Mouse (Mus musculus) Patski (cell line): ENCODE measurements around the gene Cfap69. TPM values are rescaled to one million over a fixed set of nuclear protein-coding genes. Genes with fewer than 3 reads are reported as not detected.
A peak's percentile ranks its signal among the peaks of the same experiment; 100 is the strongest.

ENCODE experiments used
- ATAC-seq: fragments of 100-300 bp; one replicate; pipeline ENCODE4 v1.8.0; 2021
- CTCF ChIA-PET: fragments of 350-600 bp; sonication (Branson Sonifier 250); formaldehyde crosslinking; loops from one replicate; lab custom pipeline; 2022; ENCODE audit warnings: inconsistent platforms; lab: Charles Lee
- POLR2A ChIA-PET: fragments of 350-600 bp; sonication (Branson Sonifier 250); formaldehyde crosslinking; loops from one replicate; lab custom pipeline; 2022; ENCODE audit warnings: antibody characterized with exemption, inconsistent platforms; lab: Charles Lee
- DNase-seq: peaks from one replicate; pipeline ENCODE4 v3.0.0-alpha.2; 2011; ENCODE audit warnings: low read depth, low spot score
- H3K27me3 ChIP-seq: fragments of 371-371 bp; one replicate; pipeline ENCODE4 v1.5.1; 2021
- CTCF ChIP-seq: fragments of 100-300 bp; IDR thresholded peaks from one replicate; pipeline ENCODE4 v1.5.1; 2021
- in situ Hi-C: fragments of 300-500 bp; cut with MboI; formaldehyde crosslinking; loops from 3 replicates; pipeline ENCODE4 v1.11.1; 2018; ENCODE audit warnings: low pct_unique_long_range_greater_than_20kb, mixed read lengths
- polyA plus RNA-seq: library from polyadenylated mRNA; unstranded; gene quantifications from one replicate; pipeline ENCODE4 v1.2.3, GENCODE M21; 2021

Cfap69 gene
- polyA plus RNA-seq, 1 experiment from 2014 or later = 31.9 TPM

DNA sequence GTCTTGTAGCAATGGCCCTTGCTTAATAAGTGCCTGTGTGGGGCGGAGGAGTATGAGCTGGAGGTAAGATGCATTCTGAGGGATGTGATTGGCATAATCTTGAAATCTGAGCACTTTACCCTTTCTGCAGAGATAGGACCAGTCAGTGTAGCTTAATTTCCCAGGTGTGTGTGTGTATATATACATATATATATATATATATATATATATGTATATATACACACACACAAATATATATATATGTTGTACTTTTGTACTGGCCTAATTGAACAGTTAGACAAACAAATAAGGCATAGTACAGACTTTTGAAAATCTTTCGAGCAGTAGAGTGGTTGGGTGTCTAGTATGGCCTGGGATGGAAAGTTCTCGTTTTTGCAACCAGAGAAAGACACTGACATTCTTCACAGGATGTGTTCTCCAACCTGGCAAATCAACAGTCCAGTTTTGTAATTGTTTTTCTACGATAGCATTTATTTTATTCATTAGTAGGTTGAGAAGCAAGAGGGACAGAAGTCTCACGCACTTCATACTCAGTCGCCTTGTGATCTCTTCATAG, 410 bp upstream of the Cfap69 start:
- ChIA-PET CTCF (interaction anchor here (0.8 to 5.9 kb wide), 2 partner anchors 19 to 85 kb away, joined by 3 to 35 read pairs; partner anchors contain the start of gene Steap1), POLR2A (interaction anchor here (1.0 kb wide), 1 partner anchor 84 kb away, joined by 3 read pairs; no protein-coding TSS in a partner anchor)
- ATAC-seq (no peak), DNase-seq (no peak)
- TF ChIP-seq CTCF = no peak
- in situ Hi-C loops = no loop called here
- H3K27me3 ChIP-seq = no peaks in the 10 kb centered on the region

DNA sequence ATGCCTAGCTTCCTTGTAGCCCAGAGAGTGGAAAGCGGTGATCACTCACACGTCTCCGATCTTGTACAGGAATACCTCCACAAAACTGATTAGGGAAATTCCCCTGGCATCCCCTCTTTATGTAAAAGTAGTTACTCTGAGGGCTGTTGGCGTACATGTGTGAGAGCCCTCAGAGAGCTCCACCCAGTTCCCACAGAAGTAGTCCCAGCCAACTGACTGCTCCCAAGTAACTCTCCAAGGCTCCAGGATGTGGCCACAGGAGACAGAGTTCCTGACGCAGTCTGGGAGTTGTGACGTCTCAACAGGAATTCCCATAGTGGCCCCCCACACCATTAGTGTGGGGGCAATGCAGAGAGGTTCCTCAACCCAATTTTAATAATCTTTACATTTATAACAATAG, 982 bp downstream of the Cfap69 start:
- H3K27me3 ChIP-seq = no peaks in the 10 kb centered on the region
- ChIA-PET CTCF (interaction anchor here (1.3 to 5.9 kb wide), 3 partner anchors 15 to 86 kb away, joined by 4 to 35 read pairs (median 10); partner anchors contain the start of gene Steap1), POLR2A (no interaction called here)
- DNase-seq = no peak
- ATAC-seq = no peak
- TF ChIP-seq CTCF = no peak
- in situ Hi-C loops = no loop called here

DNA sequence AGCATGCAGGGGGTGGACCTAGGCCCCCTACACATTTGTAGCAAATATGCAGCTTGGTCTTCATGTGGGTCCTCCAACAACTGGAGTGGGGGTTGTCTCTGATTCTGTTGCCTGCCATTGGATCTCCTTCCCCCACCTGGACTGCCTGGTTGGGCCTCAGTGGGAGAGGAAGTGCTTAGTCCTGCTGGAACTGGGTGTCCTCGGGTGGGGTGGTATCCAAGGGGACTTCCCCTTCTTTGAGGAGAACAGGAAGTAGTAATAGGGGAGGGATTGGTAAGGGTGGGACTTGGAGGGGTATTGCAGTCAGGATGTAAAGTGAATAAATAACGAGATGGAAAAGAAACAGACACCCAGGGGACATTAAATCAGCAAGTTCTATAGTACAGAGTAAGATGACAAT, 5.4 kb downstream of the Cfap69 start:
- POLR2A ChIA-PET = no interaction called here
- H3K27me3 ChIP-seq = no peaks in the 10 kb centered on the region
- no peak for ATAC-seq
- no peak for TF ChIP-seq CTCF
- DNase-seq = no peak
- CTCF ChIA-PET = interaction anchor here (0.7 to 5.9 kb wide), 3 partner anchors 9 to 91 kb away, joined by 3 to 35 read pairs (median 5); partner anchors contain the start of gene Steap1
- in situ Hi-C loops = no loop called here

DNA sequence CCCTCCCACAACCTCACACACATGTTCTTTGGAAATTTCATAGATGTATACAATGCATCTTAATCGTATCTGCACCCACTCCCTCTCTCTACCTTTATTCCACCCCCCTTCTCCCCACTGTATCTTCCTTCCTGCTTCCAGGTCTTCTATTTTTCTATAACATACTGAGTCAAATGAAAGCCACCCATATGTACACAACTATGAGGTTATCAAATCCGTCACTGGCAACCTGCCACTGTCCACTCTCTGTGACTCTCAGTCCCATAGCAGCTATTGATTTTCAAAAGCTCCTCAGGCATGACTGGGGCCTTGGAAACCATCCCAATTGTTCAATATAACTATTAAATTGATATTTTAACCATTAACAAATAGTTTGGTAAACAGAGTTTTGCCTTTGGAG, 6.1 kb downstream of the Cfap69 start:
- H3K27me3 ChIP-seq = no peaks in the 10 kb centered on the region
- ATAC-seq (no peak), DNase-seq (no peak)
- in situ Hi-C loops = no loop called here
- POLR2A ChIA-PET = no interaction called here
- no peak for TF ChIP-seq CTCF
- CTCF ChIA-PET = interaction anchor here (0.7 to 2.3 kb wide), 3 partner anchors 8 to 14 kb away, joined by 3 to 5 read pairs (median 5); no protein-coding TSS in a partner anchor

DNA sequence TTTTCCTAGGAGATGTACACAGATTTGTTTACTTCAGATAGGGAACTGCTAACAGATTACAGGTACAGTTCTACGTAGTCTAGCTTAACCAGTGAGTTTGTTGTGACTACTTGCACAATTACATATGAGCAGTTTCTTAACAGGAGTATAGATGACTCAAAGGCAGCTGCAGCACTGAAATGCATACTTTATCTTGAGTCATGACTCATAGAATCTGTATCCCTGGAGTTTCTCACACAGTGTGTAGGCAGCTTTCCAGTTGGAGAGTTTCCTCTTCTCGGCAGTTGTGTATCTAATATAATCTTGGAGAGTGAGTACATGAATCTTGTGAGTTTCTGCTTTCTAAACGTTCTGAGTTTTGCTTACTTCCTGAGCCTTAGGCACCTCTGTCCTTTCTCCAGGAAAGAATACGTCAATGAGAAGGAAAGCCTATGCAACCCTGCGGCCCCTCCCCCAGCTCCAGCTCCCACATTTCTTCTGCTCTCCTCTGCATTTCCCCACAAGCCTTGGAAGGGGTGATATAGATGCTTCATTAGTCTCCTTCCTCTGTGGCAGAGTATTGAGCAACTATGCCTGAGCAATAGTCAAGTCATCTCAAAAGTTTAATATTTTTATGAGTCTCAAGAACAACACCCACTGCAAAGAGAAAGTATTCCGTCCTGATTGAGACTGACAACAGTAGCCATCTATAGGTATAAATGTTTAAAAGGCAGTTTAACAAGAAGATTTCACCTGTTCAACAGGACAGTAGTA, 15.0 kb downstream of the Cfap69 start:
- peak; percentile 90 for ATAC-seq
- in situ Hi-C loops = loop anchor here (5.0 kb wide), 2 partner anchors 103 to 152 kb away; no protein-coding TSS in a partner anchor
- no peaks in the 10 kb centered on the region for H3K27me3 ChIP-seq
- ChIA-PET POLR2A (interaction anchor here (1.2 to 2.4 kb wide), 3 partner anchors 37 to 100 kb away, joined by 4 to 12 read pairs (median 7); partner anchors contain the start of gene Steap1), CTCF (interaction anchor here (1.1 to 3.3 kb wide), 8 partner anchors 9 to 104 kb away, joined by 3 to 70 read pairs (median 4); partner anchors contain the start of gene Steap1)
- TF ChIP-seq CTCF = no peak
- peak; percentile 77 for DNase-seq

DNA sequence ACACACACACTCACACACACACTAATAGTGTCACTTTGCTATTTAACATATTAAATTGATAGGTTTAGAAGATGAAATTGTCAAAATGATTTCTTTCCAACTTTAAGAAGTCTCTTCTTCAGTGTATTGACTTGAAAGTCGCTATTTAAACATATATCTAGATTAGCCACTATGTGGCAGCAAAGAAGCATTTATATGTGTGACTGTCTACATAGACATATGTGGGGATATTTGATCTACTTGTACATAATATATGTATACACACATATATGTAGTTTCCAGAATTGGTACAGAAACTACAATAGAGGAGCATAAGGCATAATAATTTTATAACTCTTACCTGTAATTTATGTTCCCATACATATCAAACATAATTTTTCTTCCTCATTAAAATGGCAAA, 17.9 kb downstream of the Cfap69 start:
- TF ChIP-seq CTCF = peak; percentile 45
- DNase-seq (no peak), ATAC-seq (no peak)
- CTCF ChIA-PET = interaction anchor here (1.6 to 2.6 kb wide), 2 partner anchors 24 to 104 kb away, joined by 3 to 28 read pairs; partner anchors contain the start of gene Steap1
- no peaks in the 10 kb centered on the region for H3K27me3 ChIP-seq
- POLR2A ChIA-PET = no interaction called here
- in situ Hi-C loops = loop anchor here (5.0 kb wide), 2 partner anchors 106 to 149 kb away; no protein-coding TSS in a partner anchor

DNA sequence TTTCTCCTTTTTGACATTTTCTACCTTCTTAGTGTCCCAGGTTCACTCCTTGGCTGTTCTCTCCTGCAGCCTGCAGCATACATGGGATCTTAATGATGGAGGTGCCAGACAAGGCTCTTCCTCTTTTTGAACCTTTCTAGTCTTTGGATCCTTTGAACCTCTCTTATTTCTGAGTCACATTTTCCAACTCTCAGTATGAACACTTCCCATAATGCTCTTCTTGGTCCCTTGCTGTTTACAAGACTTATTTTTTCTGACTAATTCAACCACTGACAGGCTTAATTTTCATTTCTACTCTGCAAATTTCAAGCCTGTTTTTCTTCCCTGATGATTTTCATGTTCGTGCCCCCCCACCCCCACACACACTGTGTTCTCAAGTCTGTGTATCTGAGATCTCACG, 25.5 kb downstream of the Cfap69 start:
- ATAC-seq (no peak), DNase-seq (no peak)
- in situ Hi-C loops = no loop called here
- no peak for TF ChIP-seq CTCF
- CTCF ChIA-PET = no interaction called here
- POLR2A ChIA-PET = no interaction called here
- no peaks in the 10 kb centered on the region for H3K27me3 ChIP-seq

DNA sequence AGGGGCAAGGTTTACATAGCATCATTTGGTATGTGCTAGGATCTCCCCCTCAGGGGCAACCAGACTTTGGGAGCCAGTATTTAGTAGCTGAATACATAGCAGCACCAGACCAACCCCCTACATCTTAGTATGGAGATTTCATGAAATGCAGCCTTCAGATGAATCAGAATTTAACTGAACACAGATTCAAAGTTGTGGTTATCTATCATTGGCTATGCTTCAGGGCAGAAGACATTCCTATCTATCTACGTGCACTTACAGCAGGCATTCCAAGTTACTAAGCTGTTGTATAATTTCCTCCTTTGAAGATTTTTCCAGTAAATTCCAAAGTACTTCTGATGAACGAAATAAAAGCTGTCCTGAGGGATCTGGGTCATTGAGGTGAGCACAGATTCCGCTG, 38.5 kb downstream of the Cfap69 start:
- in situ Hi-C loops = no loop called here
- ATAC-seq (peak; percentile 97), DNase-seq (peak; percentile 65)
- CTCF ChIA-PET = interaction anchor here (0.8 to 3.6 kb wide), 7 partner anchors 10 to 124 kb away, joined by 3 to 17 read pairs (median 3); partner anchors contain the start of genes Gtpbp10 and Steap1
- H3K27me3 ChIP-seq = no peaks in the 10 kb centered on the region
- POLR2A ChIA-PET = interaction anchor here (0.8 to 1.5 kb wide), 4 partner anchors 12 to 123 kb away, joined by 3 to 4 read pairs (median 4); partner anchors contain the start of gene Gtpbp10
- TF ChIP-seq CTCF = no peak

DNA sequence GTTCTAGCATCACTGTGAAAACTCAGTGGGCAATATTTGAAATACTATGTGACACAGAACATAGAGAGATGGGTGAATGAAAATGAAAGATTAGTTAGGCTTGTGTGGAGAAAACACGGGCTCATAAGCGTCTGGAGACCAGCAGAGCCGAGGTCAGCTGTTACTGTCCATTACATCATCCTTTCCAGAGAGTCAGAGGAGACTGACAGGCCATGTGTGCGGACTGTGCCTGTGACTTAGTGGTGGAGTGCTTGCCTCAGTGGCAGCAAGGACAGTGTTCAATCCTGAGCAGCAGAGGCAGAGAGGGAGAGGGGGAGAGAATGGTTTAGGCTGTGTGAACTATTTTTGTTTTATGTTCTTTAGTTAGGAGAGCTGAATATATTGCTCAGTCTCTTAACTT, 45.7 kb downstream of the Cfap69 start:
- POLR2A ChIA-PET = no interaction called here
- CTCF ChIA-PET = interaction anchor here (1.3 to 1.4 kb wide), 2 partner anchors 8 to 24 kb away, joined by 3 read pairs; no protein-coding TSS in a partner anchor
- no peak for TF ChIP-seq CTCF
- no peaks in the 10 kb centered on the region for H3K27me3 ChIP-seq
- ATAC-seq (no peak), DNase-seq (no peak)
- in situ Hi-C loops = no loop called here

DNA sequence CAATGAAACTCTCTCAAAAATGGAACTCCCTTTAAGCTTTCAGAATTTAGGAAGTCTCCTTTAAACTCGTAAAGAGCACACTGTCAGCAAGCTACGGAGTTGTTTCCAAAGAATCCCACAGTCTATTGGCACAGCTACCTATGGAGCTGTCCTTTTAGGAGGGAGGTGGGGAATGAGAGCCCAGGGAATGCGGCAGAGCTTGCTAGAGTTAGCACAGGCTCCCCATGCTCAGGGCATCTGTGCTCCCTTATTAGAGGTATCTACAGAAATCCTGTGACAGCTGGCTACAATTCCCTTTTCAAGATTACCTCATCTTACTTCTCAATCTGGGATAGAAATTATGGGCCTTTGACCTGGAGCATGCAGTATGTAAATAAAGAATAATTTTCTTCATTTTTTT, 53.5 kb downstream of the Cfap69 start:
- ATAC-seq (no peak), DNase-seq (no peak)
- in situ Hi-C loops = no loop called here
- no peak for TF ChIP-seq CTCF
- ChIA-PET POLR2A (interaction anchor here (1.2 kb wide), 1 partner anchor 80 kb away, joined by 5 read pairs; no protein-coding TSS in a partner anchor), CTCF (interaction anchor here (1.0 to 2.4 kb wide), 2 partner anchors 8 to 11 kb away, joined by 3 to 7 read pairs; no protein-coding TSS in a partner anchor)
- H3K27me3 ChIP-seq = no peaks in the 10 kb centered on the region
